Mouse (Mus musculus): ENCODE data around the gene Rasgrp4. TPM values are rescaled to one million over a fixed set of nuclear protein-coding genes. Genes with fewer than 3 reads are reported as not detected.

Gene Rasgrp4
- polyA plus RNA-seq, 1 experiment: 0.01 TPM

- Histone ChIP-seq H3K79me2 (ENCODE audit: control insufficient read depth, insufficient read depth) (no peaks in the 10 kb centered on the region), H3K79me3 (ENCODE audit: low read depth) (no peaks in the 10 kb centered on the region), H3K36me3 (ENCODE audit: control insufficient read depth, insufficient read depth) (no peaks in the 10 kb centered on the region), H3K4me3 (ENCODE audit: insufficient read depth, poor library complexity, severe bottlenecking) (no peak overlapping the region), H3ac (ENCODE audit: control insufficient read depth, insufficient read length, low read depth) (no peak overlapping the region), H3K27me3 (ENCODE audit: control insufficient read depth, insufficient read depth, insufficient read length) (no peaks in the 10 kb centered on the region)
- TF ChIP-seq CTCF (IDR thresholded peaks at IDR 0.05; ENCODE audit: control insufficient read depth, insufficient read depth, insufficient read length): no peak
- peak; percentile 87 for TF ChIP-seq MYOD1 (IDR thresholded peaks at IDR 0.05; ENCODE audit: control insufficient read depth, insufficient read length, low read depth)
- no peak for TF ChIP-seq CEBPB (IDR thresholded peaks at IDR 0.05; ENCODE audit: low read depth)
Observed at GRCm38 (mm10) chr7:29123531-29124358, 10.9 kb upstream of the Rasgrp4 start.

- TF ChIP-seq MAX (IDR thresholded peaks at IDR 0.05) (no peak), CEBPB (IDR thresholded peaks at IDR 0.05; ENCODE audit: low read depth) (no peak), USF1 (IDR thresholded peaks at IDR 0.05; ENCODE audit: low read depth) (no peak), CTCF (IDR thresholded peaks at IDR 0.05; ENCODE audit: control insufficient read depth, insufficient read depth, insufficient read length) (no peak), MYOD1 (IDR thresholded peaks at IDR 0.05; ENCODE audit: control insufficient read depth, insufficient read length, low read depth) (no peak), FOSL1 (IDR thresholded peaks at IDR 0.05; ENCODE audit: insufficient read depth, low read length, poor library complexity, severe bottlenecking) (no peak), MYOG (IDR thresholded peaks at IDR 0.05; ENCODE audit: control insufficient read depth, extremely low read depth, insufficient read length) (no peak)
- peak within 1 kb of the TSS; percentile 14 for H3K4me3 ChIP-seq (ENCODE audit: insufficient read depth, poor library complexity, severe bottlenecking)
- no peaks in the 10 kb centered on the region for H3K36me3 ChIP-seq (ENCODE audit: control insufficient read depth, insufficient read depth)
- H3K27me3 ChIP-seq (ENCODE audit: control insufficient read depth, insufficient read depth, insufficient read length): no peaks in the 10 kb centered on the region
- no peaks in the 10 kb centered on the region for H3K79me2 ChIP-seq (ENCODE audit: control insufficient read depth, insufficient read depth)
- H3K79me3 ChIP-seq (ENCODE audit: low read depth): no peaks in the 10 kb centered on the region
- H3ac ChIP-seq (ENCODE audit: control insufficient read depth, insufficient read length, low read depth): peak within 1 kb of the TSS; percentile 54
Observed at GRCm38 (mm10) chr7:29124970-29125369, 9.7 kb upstream of the Rasgrp4 start, which contains the start of gene Ryr1. Gene Ryr1, minus strand, starts transcription at chr7:29125179.

GRCm38 (mm10) chr7:29126173-29126915, 8.3 kb upstream of the Rasgrp4 start:
- TF ChIP-seq CTCF (IDR thresholded peaks at IDR 0.05; ENCODE audit: control insufficient read depth, insufficient read depth, insufficient read length) (peak; percentile 36), USF1 (IDR thresholded peaks at IDR 0.05; ENCODE audit: low read depth) (peak; percentile 51), FOSL1 (IDR thresholded peaks at IDR 0.05; ENCODE audit: insufficient read depth, low read length, poor library complexity, severe bottlenecking) (no peak), MYOG (IDR thresholded peaks at IDR 0.05; ENCODE audit: control insufficient read depth, extremely low read depth, insufficient read length) (no peak), MAX (IDR thresholded peaks at IDR 0.05) (no peak), MYOD1 (IDR thresholded peaks at IDR 0.05; ENCODE audit: control insufficient read depth, insufficient read length, low read depth) (no peak), CEBPB (IDR thresholded peaks at IDR 0.05; ENCODE audit: low read depth) (no peak)
- no peak overlapping the region for H3ac ChIP-seq (ENCODE audit: control insufficient read depth, insufficient read length, low read depth)
- no peaks in the 10 kb centered on the region for H3K27me3 ChIP-seq (ENCODE audit: control insufficient read depth, insufficient read depth, insufficient read length)
- H3K79me3 ChIP-seq (ENCODE audit: low read depth): no peaks in the 10 kb centered on the region
- no peaks in the 10 kb centered on the region for H3K79me2 ChIP-seq (ENCODE audit: control insufficient read depth, insufficient read depth)
- no peaks in the 10 kb centered on the region for H3K36me3 ChIP-seq (ENCODE audit: control insufficient read depth, insufficient read depth)
- no peak overlapping the region for H3K4me3 ChIP-seq (ENCODE audit: insufficient read depth, poor library complexity, severe bottlenecking)

- no peaks in the 10 kb centered on the region for H3K79me2 ChIP-seq (ENCODE audit: control insufficient read depth, insufficient read depth)
- TF ChIP-seq MAX (IDR thresholded peaks at IDR 0.05) (no peak), USF1 (IDR thresholded peaks at IDR 0.05; ENCODE audit: low read depth) (no peak), CEBPB (IDR thresholded peaks at IDR 0.05; ENCODE audit: low read depth) (no peak), MYOG (IDR thresholded peaks at IDR 0.05; ENCODE audit: control insufficient read depth, extremely low read depth, insufficient read length) (no peak), FOSL1 (IDR thresholded peaks at IDR 0.05; ENCODE audit: insufficient read depth, low read length, poor library complexity, severe bottlenecking) (no peak), MYOD1 (IDR thresholded peaks at IDR 0.05; ENCODE audit: control insufficient read depth, insufficient read length, low read depth) (no peak), CTCF (IDR thresholded peaks at IDR 0.05; ENCODE audit: control insufficient read depth, insufficient read depth, insufficient read length) (no peak)
- no peaks in the 10 kb centered on the region for H3K79me3 ChIP-seq (ENCODE audit: low read depth)
Observed at GRCm38 (mm10) chr7:29128725-29129124, 5.9 kb upstream of the Rasgrp4 start.

GRCm38 (mm10) chr7:29134230-29134629, 421 bp upstream of the Rasgrp4 start:
- H3K79me3 ChIP-seq (ENCODE audit: low read depth): no peaks in the 10 kb centered on the region
- no peaks in the 10 kb centered on the region for H3K36me3 ChIP-seq (ENCODE audit: control insufficient read depth, insufficient read depth)
- H3K4me3 ChIP-seq (ENCODE audit: insufficient read depth, poor library complexity, severe bottlenecking): no peak overlapping the region
- TF ChIP-seq MYOD1 (IDR thresholded peaks at IDR 0.05; ENCODE audit: control insufficient read depth, insufficient read length, low read depth) (no peak), FOSL1 (IDR thresholded peaks at IDR 0.05; ENCODE audit: insufficient read depth, low read length, poor library complexity, severe bottlenecking) (no peak), CEBPB (IDR thresholded peaks at IDR 0.05; ENCODE audit: low read depth) (no peak)
- H3K79me2 ChIP-seq (ENCODE audit: control insufficient read depth, insufficient read depth): no peaks in the 10 kb centered on the region
- no peak overlapping the region for H3ac ChIP-seq (ENCODE audit: control insufficient read depth, insufficient read length, low read depth)
- H3K27me3 ChIP-seq (ENCODE audit: control insufficient read depth, insufficient read depth, insufficient read length): peaks cover 6% of the 10 kb centered on the region

More at GRCm38 (mm10) chr7:29128725-29129124, 5.9 kb upstream of the Rasgrp4 start:
- Histone ChIP-seq H3K27me3 (ENCODE audit: control insufficient read depth, insufficient read depth, insufficient read length) (no peaks in the 10 kb centered on the region), H3K36me3 (ENCODE audit: control insufficient read depth, insufficient read depth) (no peaks in the 10 kb centered on the region), H3ac (ENCODE audit: control insufficient read depth, insufficient read length, low read depth) (no peak overlapping the region), H3K4me3 (ENCODE audit: insufficient read depth, poor library complexity, severe bottlenecking) (no peak overlapping the region)
